In genomic region chr6:55396622-55397041, GRCm38 (mm10) we compare ENCODE assay signal across 9 mouse cellular contexts. TPM values are rescaled to one million over a fixed set of nuclear protein-coding genes. Genes with fewer than 3 reads are reported as not detected.
DNase-seq lines count a peak whose midpoint lies in the region; ATAC-seq lines count a peak whose summit lies in the region.
"Had no signal": no experiment of that assay in that cellular context is flagged by ENCODE, and none has a peak within 500 bp of the region (broad histone marks: within the 10 kb centered on the region; RNA-seq: fewer than 3 reads in every experiment).

No protein-coding gene starts in this region.

- H3K27ac ChIP-seq in heart, embryonic 10.5 days = no peak overlapping the region
- no peak overlapping the region for H3K27ac ChIP-seq in forebrain, embryonic 12.5 days
- peak overlapping the region; percentile 63 for H3K27ac ChIP-seq in hindbrain, embryonic 16.5 days (ENCODE audit: low read depth, low read length)
- H3K27ac ChIP-seq in limb, embryonic 13.5 days = no peak overlapping the region
- H3K27ac ChIP-seq: liver, embryonic 15.5 days had no signal

- H3K27me3 ChIP-seq in heart, embryonic 10.5 days (ENCODE audit: insufficient read depth, poor library complexity, severe bottlenecking) = peaks cover 98% of the 10 kb centered on the region
- no peaks in the 10 kb centered on the region for H3K27me3 ChIP-seq in forebrain, embryonic 12.5 days
- no peaks in the 10 kb centered on the region for H3K27me3 ChIP-seq in hindbrain, embryonic 16.5 days (replicated peaks; ENCODE audit: control insufficient read depth, insufficient read depth, low read length)
- peaks cover 7% of the 10 kb centered on the region; the same call in 1 of the 2 replicates for H3K27me3 ChIP-seq in limb, embryonic 13.5 days

- DNase-seq in heart, adult 18-20 months = peak; percentile 70 to 74
- no peak for DNase-seq in heart, embryonic 10.5 days (ENCODE audit: low spot score)
- peak; percentile 50 for DNase-seq in adrenal gland, postnatal 25 days
- peak; percentile 79 for DNase-seq in right cerebral cortex, postnatal 14 days

- H3K4me2 ChIP-seq in forebrain, embryonic 12.5 days = no peak overlapping the region
- H3K4me2 ChIP-seq in hindbrain, embryonic 16.5 days (ENCODE audit: low read length) = peak overlapping the region; percentile 4; the same call in 1 of the 2 replicates
- H3K4me2 ChIP-seq in limb, embryonic 13.5 days (replicated peaks) = 0 out of 2 replicates have a peak overlapping the region, but pooled peaks have one; percentile 14
- H3K4me2 ChIP-seq: liver, embryonic 15.5 days had no signal

- no peak overlapping the region for H3K4me3 ChIP-seq in heart, embryonic 10.5 days
- no peak overlapping the region for H3K4me3 ChIP-seq in forebrain, embryonic 12.5 days (replicated peaks)
- H3K4me3 ChIP-seq in hindbrain, embryonic 16.5 days (ENCODE audit: low read length) = no peak overlapping the region
- no peak overlapping the region for H3K4me3 ChIP-seq in limb, embryonic 13.5 days
- H3K4me3 ChIP-seq: liver, embryonic 15.5 days had no signal

- no peaks in the 10 kb centered on the region for H3K36me3 ChIP-seq in heart, embryonic 10.5 days
- H3K36me3 ChIP-seq in forebrain, embryonic 12.5 days (replicated peaks) = no peaks in the 10 kb centered on the region
- H3K36me3 ChIP-seq in hindbrain, embryonic 16.5 days (ENCODE audit: control insufficient read depth, insufficient read depth, low read length) = no peaks in the 10 kb centered on the region
- no peaks in the 10 kb centered on the region for H3K36me3 ChIP-seq in limb, embryonic 13.5 days
- H3K36me3 ChIP-seq: liver, embryonic 15.5 days had no signal

- WGBS in heart, embryonic 10.5 days = 79% methylated on average over 11 of the region's 11 CpGs
- 67% methylated on average over 11 of the region's 11 CpGs for WGBS in forebrain, embryonic 12.5 days
- WGBS in hindbrain, embryonic 16.5 days = 35% methylated on average over 11 of the region's 11 CpGs
- 76% methylated on average over 11 of the region's 11 CpGs for WGBS in limb, embryonic 13.5 days

- no peak overlapping the region for H3K9ac ChIP-seq in forebrain, embryonic 12.5 days
- H3K9ac ChIP-seq in hindbrain, embryonic 16.5 days (ENCODE audit: low read depth, low read length) = peak overlapping the region; percentile 28; the same call in 1 of the 2 replicates
- H3K9ac ChIP-seq in limb, embryonic 13.5 days = no peak overlapping the region
- H3K9ac ChIP-seq: liver, embryonic 15.5 days had no signal

- peak; percentile 40; the same call in 1 of the 2 replicates for ATAC-seq in forebrain, embryonic 12.5 days (ENCODE audit: low FRiP score)
- ATAC-seq in hindbrain, embryonic 16.5 days = peak; percentile 78
- ATAC-seq in limb, embryonic 13.5 days (ENCODE audit: low FRiP score, low read depth) = peak; percentile 29; the same call in 1 of the 2 replicates
- ATAC-seq in megakaryocyte, adult 5-6 weeks (ENCODE audit: poor library complexity, severe bottlenecking) = no peak

- peaks cover 7% of the 10 kb centered on the region; the same call in 1 of the 2 replicates for H3K4me1 ChIP-seq in heart, embryonic 10.5 days
- peaks cover 31% of the 10 kb centered on the region for H3K4me1 ChIP-seq in forebrain, embryonic 12.5 days
- peaks cover 46% of the 10 kb centered on the region for H3K4me1 ChIP-seq in hindbrain, embryonic 16.5 days (ENCODE audit: control insufficient read depth, insufficient read depth, low read depth, low read length)
- peaks cover 19% of the 10 kb centered on the region for H3K4me1 ChIP-seq in limb, embryonic 13.5 days
- H3K4me1 ChIP-seq: liver, embryonic 15.5 days had no signal

- no peaks in the 10 kb centered on the region for H3K9me3 ChIP-seq in heart, embryonic 10.5 days
- no peaks in the 10 kb centered on the region for H3K9me3 ChIP-seq in forebrain, embryonic 12.5 days
- H3K9me3 ChIP-seq in hindbrain, embryonic 16.5 days (ENCODE audit: control insufficient read depth, low read length) = no peaks in the 10 kb centered on the region
- no peaks in the 10 kb centered on the region for H3K9me3 ChIP-seq in limb, embryonic 13.5 days
- H3K9me3 ChIP-seq: liver, embryonic 15.5 days had no signal

RNA-seq across cellular contexts. Expression of gene Ghrhr, which starts 20.5 kb away (rescaled TPM):
- total RNA-seq in heart, adult 18-20 months (2021) = not detected
- polyA plus RNA-seq in heart, embryonic 10.5 days (2016; fragmentation: Nextera tagmentation; extraction: Ambion mirVana) = not detected in 2 replicates
- total RNA-seq in adrenal gland, postnatal 25 days (2021) = not detected in 2 replicates
- not detected in 2 replicates for polyA plus RNA-seq in forebrain, embryonic 12.5 days (2016; fragmentation: Nextera tagmentation; extraction: Ambion mirVana)
- not detected in 2 replicates for polyA plus RNA-seq in hindbrain, embryonic 16.5 days (2015; fragmentation: Nextera tagmentation; extraction: Ambion mirVana)
- not detected in 2 replicates for polyA plus RNA-seq in limb, embryonic 13.5 days (2015; fragmentation: Nextera tagmentation; extraction: Ambion mirVana)
- not detected in 2 replicates for total RNA-seq in megakaryocyte, adult 5-6 weeks (2015)
- total RNA-seq in megakaryocyte, adult 5-6 weeks (2017) = not detected in 2 replicates

RNA-seq across cellular contexts. Expression of gene Adcyap1r1, which starts 55.1 kb away (rescaled TPM):
- total RNA-seq in heart, adult 18-20 months (2021) = 1 to 10 TPM; 4.9 to 6.1 TPM
- 1.3 and 1.8 TPM in 2 replicates for polyA plus RNA-seq in heart, embryonic 10.5 days (2016; fragmentation: Nextera tagmentation; extraction: Ambion mirVana)
- total RNA-seq in adrenal gland, postnatal 25 days (2021) = 28.9 and 37.9 TPM in 2 replicates
- 13.4 and 15.7 TPM in 2 replicates for polyA plus RNA-seq in forebrain, embryonic 12.5 days (2016; fragmentation: Nextera tagmentation; extraction: Ambion mirVana)
- 67.1 and 74.8 TPM in 2 replicates for polyA plus RNA-seq in hindbrain, embryonic 16.5 days (2015; fragmentation: Nextera tagmentation; extraction: Ambion mirVana)
- polyA plus RNA-seq in limb, embryonic 13.5 days (2015; fragmentation: Nextera tagmentation; extraction: Ambion mirVana) = 1.4 TPM in 2 replicates
- total RNA-seq in megakaryocyte, adult 5-6 weeks (2015) = 0.25 TPM in 1 of 2 replicates, not detected in the other
- total RNA-seq in megakaryocyte, adult 5-6 weeks (2017) = 0.15 and 0.24 TPM in 2 replicates
